In the genomic region with DNA sequence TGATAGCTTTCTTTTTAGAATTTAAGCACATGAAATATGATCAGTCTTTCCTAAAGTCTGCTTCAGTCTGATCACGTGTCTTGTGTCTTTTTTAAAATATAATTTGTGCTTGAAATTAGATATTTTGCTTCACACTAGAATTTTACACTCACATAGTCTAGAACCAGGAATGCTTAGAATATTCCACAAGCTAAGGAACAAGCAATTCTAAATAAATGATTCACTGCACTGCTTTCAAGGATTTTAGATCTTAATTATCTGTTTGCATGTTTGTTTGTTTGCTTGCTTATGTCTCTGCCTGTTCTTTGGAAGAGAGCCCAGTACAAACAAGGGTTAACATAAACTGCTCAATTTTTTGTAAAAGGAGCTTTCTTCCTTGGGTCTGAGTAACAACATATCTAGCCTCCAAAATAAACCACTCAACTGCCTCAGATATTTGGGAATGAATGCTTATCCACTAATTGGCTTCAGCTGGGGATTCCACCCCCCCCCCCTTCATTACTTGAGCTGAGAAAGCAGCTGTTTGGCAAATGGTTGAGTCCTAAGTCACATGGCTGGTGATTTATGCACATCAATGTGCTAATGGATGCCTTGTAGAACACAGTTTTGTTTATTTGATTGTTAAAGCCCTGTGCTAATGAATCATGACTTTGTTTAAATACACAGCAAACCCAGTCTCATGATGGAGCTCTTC, we compare ENCODE assay signal across 10 mouse cellular contexts.
DNase-seq lines count a peak whose midpoint lies in the region; ATAC-seq lines count a peak whose summit lies in the region.
"Had no signal": no experiment of that assay in that cellular context is flagged by ENCODE, and none has a peak within 500 bp of the region (broad histone marks: within the 10 kb centered on the region; RNA-seq: fewer than 3 reads in every experiment).

No protein-coding gene starts in this region.

- no peak overlapping the region for H3K9ac ChIP-seq in embryonic facial prominence, embryonic 11.5 days (replicated peaks; ENCODE audit: low read length)
- H3K9ac ChIP-seq in hindbrain, embryonic 12.5 days, result no peak overlapping the region

- no peaks in the 10 kb centered on the region for H3K36me3 ChIP-seq in embryonic facial prominence, embryonic 11.5 days (replicated peaks; ENCODE audit: control insufficient read depth, insufficient read depth, low read depth, low read length)
- H3K36me3 ChIP-seq in hindbrain, embryonic 12.5 days, result no peaks in the 10 kb centered on the region

- peak; percentile 18 for DNase-seq in left cerebral cortex, adult 11 months (ENCODE audit: low spot score)
- no peak for DNase-seq in left cerebral cortex, adult 9 months (ENCODE audit: low spot score in 2 of 2)
- peak; percentile 50 for DNase-seq in embryonic facial prominence, embryonic 11.5 days (ENCODE audit: low spot score)
- DNase-seq in retina, postnatal 1 day, result peak; percentile 88
- no peak for DNase-seq in thymus, postnatal 0 days (ENCODE audit: low spot score)
- DNase-seq in lung, adult 18-20 months, result no peak
- DNase-seq: thymus, adult 2 months had no signal

- H3K9me3 ChIP-seq in embryonic facial prominence, embryonic 11.5 days (replicated peaks; ENCODE audit: control insufficient read depth, low read length), result no peaks in the 10 kb centered on the region
- H3K9me3 ChIP-seq in hindbrain, embryonic 12.5 days (replicated peaks), result no peaks in the 10 kb centered on the region
- H3K9me3 ChIP-seq: megakaryocyte, embryonic 14.5 days had no signal

- no peaks in the 10 kb centered on the region for H3K4me1 ChIP-seq in embryonic facial prominence, embryonic 11.5 days (ENCODE audit: control insufficient read depth, insufficient read depth, low read length)
- H3K4me1 ChIP-seq in hindbrain, embryonic 12.5 days, result peaks cover 7% of the 10 kb centered on the region; the same call in 1 of the 2 replicates
- H3K4me1 ChIP-seq: megakaryocyte, embryonic 14.5 days had no signal

- no peak for ATAC-seq in embryonic facial prominence, embryonic 11.5 days (replicated peaks; ENCODE audit: insufficient number of reproducible peaks, low FRiP score, low TSS enrichment, low read depth)
- ATAC-seq in hindbrain, embryonic 12.5 days (ENCODE audit: low FRiP score), result peak; percentile 75

- H3K27ac ChIP-seq in embryonic facial prominence, embryonic 11.5 days (replicated peaks; ENCODE audit: low read depth, low read length), result no peak overlapping the region
- H3K27ac ChIP-seq in hindbrain, embryonic 12.5 days, result no peak overlapping the region

- H3K27me3 ChIP-seq in embryonic facial prominence, embryonic 11.5 days (ENCODE audit: control insufficient read depth, insufficient read depth, low read length), result no peaks in the 10 kb centered on the region
- H3K27me3 ChIP-seq in hindbrain, embryonic 12.5 days, result no peaks in the 10 kb centered on the region
- H3K27me3 ChIP-seq: megakaryocyte, embryonic 14.5 days had no signal

- H3K4me2 ChIP-seq in embryonic facial prominence, embryonic 11.5 days (ENCODE audit: low read depth, low read length), result no peak overlapping the region
- no peak overlapping the region for H3K4me2 ChIP-seq in hindbrain, embryonic 12.5 days (replicated peaks)

- WGBS in embryonic facial prominence, embryonic 11.5 days, result 36% methylated on average over 1 of the region's 1 CpGs
- 67% methylated on average over 1 of the region's 1 CpGs for WGBS in hindbrain, embryonic 12.5 days

- H3K4me3 ChIP-seq in embryonic facial prominence, embryonic 11.5 days (ENCODE audit: low read depth, low read length), result no peak overlapping the region
- no peak overlapping the region for H3K4me3 ChIP-seq in hindbrain, embryonic 12.5 days
- H3K4me3 ChIP-seq: erythroblast, embryonic 14.5 days; megakaryocyte, embryonic 14.5 days had no signal

Comparison
In these comparisons a context has a peak if more than half of its experiments do, and no peak if none do; other contexts are left out.
1. DNase-seq: peak in left cerebral cortex, adult 11 months (single experiment), embryonic facial prominence, embryonic 11.5 days (single experiment) and retina, postnatal 1 day (single experiment); none in left cerebral cortex, adult 9 months (0 of 2), thymus, postnatal 0 days (single experiment) and lung, adult 18-20 months (0 of 2).